Mouse (Mus musculus): ENCODE results near the gene Hspa1b.
"Not testable (repeated sequence)": the region's sequence is repeated elsewhere in the genome, so short reads cannot be mapped to it uniquely, and the experiment has no call there.

Hspa1b gene

GRCm38 (mm10) chr17:34953904-34954303 is 5.1 kb downstream of the Hspa1b start:
- DNase-seq = no peak

- no peak for DNase-seq
Observed at GRCm38 (mm10) chr17:34953258-34953657, 5.8 kb downstream of the Hspa1b start.

- DNase-seq = peak; percentile 81 to 85
Observed at GRCm38 (mm10) chr17:34952378-34953040, 6.5 kb downstream of the Hspa1b start.

- DNase-seq = no peak
Observed at GRCm38 (mm10) chr17:34951636-34952377, 7.2 kb downstream of the Hspa1b start.

- DNase-seq = no peak
Observed at GRCm38 (mm10) chr17:34950514-34951455, 8.3 kb downstream of the Hspa1b start.

GRCm38 (mm10) chr17:34949553-34949969 is 9.5 kb downstream of the Hspa1b start:
- DNase-seq = no peak

- DNase-seq = not testable (repeated sequence)
Observed at GRCm38 (mm10) chr17:34948721-34949552, 10.1 kb downstream of the Hspa1b start.

- peak; percentile 66 to 76 for DNase-seq
Observed at GRCm38 (mm10) chr17:34947606-34948005, 11.4 kb downstream of the Hspa1b start.

- DNase-seq = peak; percentile 65 to 76
Observed at GRCm38 (mm10) chr17:34946486-34947140, 12.4 kb downstream of the Hspa1b start.

- peak in 1 of 2 experiments; percentile 65 for DNase-seq
Observed at GRCm38 (mm10) chr17:34944362-34944761, 14.7 kb downstream of the Hspa1b start.

GRCm38 (mm10) chr17:34943128-34943815 is 15.8 kb downstream of the Hspa1b start:
- DNase-seq = peak in 1 of 2 experiments; percentile 35

GRCm38 (mm10) chr17:34941344-34942041 is 17.5 kb downstream of the Hspa1b start:
- peak in 1 of 2 experiments; percentile 47 for DNase-seq

- peak; percentile 63 to 83 for DNase-seq
Observed at GRCm38 (mm10) chr17:34937960-34938505, 21.0 kb downstream of the Hspa1b start.

GRCm38 (mm10) chr17:34934830-34935229 is 24.2 kb downstream of the Hspa1b start:
- DNase-seq = peak; percentile 58 to 73

GRCm38 (mm10) chr17:34934031-34934430 is 25.0 kb downstream of the Hspa1b start:
- peak; percentile 71 to 86 for DNase-seq

- DNase-seq = no peak
Observed at GRCm38 (mm10) chr17:34932287-34932686, 26.8 kb downstream of the Hspa1b start.

GRCm38 (mm10) chr17:34931735-34932098 is 27.3 kb downstream of the Hspa1b start:
- peak in 1 of 2 experiments; percentile 69 for DNase-seq

GRCm38 (mm10) chr17:34931061-34931734 is 27.8 kb downstream of the Hspa1b start, which contains the start of gene Neu1:
Gene Neu1, plus strand, starts transcription at chr17:34931253.
- peak; percentile 100 for DNase-seq

GRCm38 (mm10) chr17:34928841-34929240 is 30.2 kb downstream of the Hspa1b start:
- no peak for DNase-seq

Data from kidney, postnatal 25 days (tissue).